Mouse (Mus musculus) MEL (cell line): ENCODE data around the gene Nelfe. TPM values are rescaled to one million over a fixed set of nuclear protein-coding genes. Genes with fewer than 3 reads are reported as not detected.
"Not testable (repeated sequence)": the region's sequence is repeated elsewhere in the genome, so short reads cannot be mapped to it uniquely, and the experiment has no call there.

Experiments used
- DNase-seq: peaks from one replicate; pipeline ENCODE4 v3.0.0; 2011; ENCODE audit warnings: low read depth, low spot score
- H3K27ac ChIP-seq: 2 replicates; pipeline ENCODE4 v1.5.1; 2012; ENCODE audit warnings: low read depth, mild to moderate bottlenecking, control low read depth, low read length, moderate library complexity; ENCODE audit not compliant: control insufficient read depth
- H3K27me3 ChIP-seq, 2 experiments: fragments of 150-350 bp in 1 of 2; sonication (generic) in 1 of 2; 2 replicates each; pipeline ENCODE4 v1.6.1; 2012; ENCODE audit warnings: low read length in 2 of 2, mild to moderate bottlenecking in 2 of 2, improper control_type of control experiment in 1 of 2, moderate library complexity in 1 of 2; ENCODE audit not compliant: insufficient read depth in 2 of 2, control insufficient read depth in 1 of 2
- H3K36me3 ChIP-seq, 2 experiments: 2 replicates each; pipeline ENCODE4 v1.6.1; 2012 to 2014; ENCODE audit warnings: low read length in 2 of 2, improper control_type of control experiment in 1 of 2, inconsistent platforms in 1 of 2, mild to moderate bottlenecking in 1 of 2; ENCODE audit not compliant: insufficient read depth in 2 of 2, control insufficient read depth in 1 of 2
- H3K4me1 ChIP-seq, 2 experiments: fragments of 150-350 bp in 1 of 2; sonication (generic) in 1 of 2; 2 replicates each; pipeline ENCODE4 v1.6.1; 2012; ENCODE audit warnings: low read length in 2 of 2, improper control_type of control experiment in 1 of 2, mild to moderate bottlenecking in 1 of 2; ENCODE audit not compliant: insufficient read depth in 2 of 2, control insufficient read depth in 1 of 2
- H3K4me3 ChIP-seq, 2 experiments: fragments of 150-350 bp in 1 of 2; sonication (generic) in 1 of 2; 2 replicates each; pipeline ENCODE4 v1.5.1; 2012; ENCODE audit warnings: low read depth in 2 of 2, low read length in 2 of 2, mild to moderate bottlenecking in 2 of 2, moderate library complexity in 2 of 2, control low read depth in 1 of 2, improper control_type of control experiment in 1 of 2; ENCODE audit not compliant: control insufficient read depth in 1 of 2, insufficient read depth in 1 of 2
- H3K79me2 ChIP-seq: 2 replicates; pipeline ENCODE4 v1.6.1; 2012; ENCODE audit warnings: mild to moderate bottlenecking, low read length, moderate library complexity; ENCODE audit not compliant: control insufficient read depth, poor library complexity, insufficient read depth
- H3K9ac ChIP-seq: 2 replicates; pipeline ENCODE4 v1.6.1; 2012; ENCODE audit warnings: low read depth, mild to moderate bottlenecking, control low read depth, low read length, moderate library complexity; ENCODE audit not compliant: control insufficient read depth, poor library complexity, severe bottlenecking
- H3K9me3 ChIP-seq: fragments of 150-350 bp; sonication (generic); replicated peaks from 2 replicates; pipeline ENCODE4 v1.6.1; 2012; ENCODE audit warnings: mild to moderate bottlenecking, low read length, improper control_type of control experiment, moderate library complexity; ENCODE audit not compliant: insufficient read depth
- BHLHE40 ChIP-seq: IDR thresholded peaks from 2 replicates; pipeline ENCODE4 v1.6.1; 2012; ENCODE audit warnings: low read depth, mild to moderate bottlenecking, inconsistent platforms, low read length, improper control_type of control experiment, borderline replicate concordance
- CHD2 ChIP-seq: IDR thresholded peaks from 2 replicates; pipeline ENCODE4 v1.6.1; 2011; ENCODE audit warnings: low read length, improper control_type of control experiment
- CTCF ChIP-seq, 3 experiments: IDR thresholded peaks in 2 of 3; conservative IDR thresholded peaks in 1 of 3; 2 replicates each; pipeline ENCODE4 v1.5.1; 2011 to 2012; ENCODE audit warnings: low read length in 3 of 3, low read depth in 2 of 3, mild to moderate bottlenecking in 2 of 3, improper control_type of control experiment in 1 of 3, inconsistent platforms in 1 of 3, mixed read lengths in 1 of 3, moderate library complexity in 1 of 3; ENCODE audit not compliant: control insufficient read depth in 1 of 3, insufficient read depth in 1 of 3, poor library complexity in 1 of 3, severe bottlenecking in 1 of 3
- E2F4 ChIP-seq: IDR thresholded peaks from 2 replicates; pipeline ENCODE4 v1.6.1; 2011; ENCODE audit warnings: low read depth, low read length, improper control_type of control experiment, borderline replicate concordance
- ELF1 ChIP-seq: IDR thresholded peaks from 2 replicates; pipeline ENCODE4 v1.6.1; 2014; ENCODE audit warnings: low read depth, mild to moderate bottlenecking, inconsistent platforms, low read length, improper control_type of control experiment, moderate library complexity
- GABPA ChIP-seq: IDR thresholded peaks from 2 replicates; pipeline ENCODE4 v1.6.1; 2012; ENCODE audit warnings: low read depth, mild to moderate bottlenecking, inconsistent platforms, low read length, improper control_type of control experiment, moderate library complexity
- GATA1 ChIP-seq: IDR thresholded peaks from 2 replicates; pipeline ENCODE4 v1.6.1; 2011; ENCODE audit warnings: low read depth, low read length, improper control_type of control experiment
- MEF2A ChIP-seq: IDR thresholded peaks from 2 replicates; pipeline ENCODE4 v1.6.1; 2014; ENCODE audit warnings: low read depth, mild to moderate bottlenecking, inconsistent platforms, low read length, improper control_type of control experiment; ENCODE audit not compliant: poor library complexity, insufficient replicate concordance, severe bottlenecking; ENCODE audit errors: extremely low read depth
- MXI1 ChIP-seq: IDR thresholded peaks from 2 replicates; pipeline ENCODE4 v1.6.1; 2011; ENCODE audit warnings: mild to moderate bottlenecking, low read depth, low read length, improper control_type of control experiment
- MYB ChIP-seq: IDR thresholded peaks from 2 replicates; pipeline ENCODE4 v1.6.1; 2011; ENCODE audit warnings: mild to moderate bottlenecking, low read depth, low read length, improper control_type of control experiment
- MYC ChIP-seq: IDR thresholded peaks from 2 replicates; pipeline ENCODE4 v1.6.1; 2011; ENCODE audit warnings: low read depth, mild to moderate bottlenecking, low read length, improper control_type of control experiment, moderate library complexity
- NELFE ChIP-seq: IDR thresholded peaks from 2 replicates; pipeline ENCODE4 v1.6.1; 2011; ENCODE audit warnings: low read depth, low read length, improper control_type of control experiment
- NRF1 ChIP-seq: IDR thresholded peaks from 2 replicates; pipeline ENCODE4 v1.6.1; 2014; ENCODE audit warnings: low read depth, mild to moderate bottlenecking, inconsistent platforms, low read length, improper control_type of control experiment, moderate library complexity; ENCODE audit not compliant: poor library complexity, insufficient read depth, severe bottlenecking
- POLR2AphosphoS2 ChIP-seq: IDR thresholded peaks from 2 replicates; pipeline ENCODE4 v1.6.1; 2011; ENCODE audit warnings: low read length, improper control_type of control experiment
- RAD21 ChIP-seq: IDR thresholded peaks from 2 replicates; pipeline ENCODE4 v1.6.1; 2011; ENCODE audit warnings: mild to moderate bottlenecking, low read depth, low read length, improper control_type of control experiment
- RCOR1 ChIP-seq: IDR thresholded peaks from 2 replicates; pipeline ENCODE4 v1.6.1; 2012; ENCODE audit warnings: low read depth, mild to moderate bottlenecking, inconsistent platforms, low read length, improper control_type of control experiment
- SIN3A ChIP-seq: IDR thresholded peaks from 2 replicates; pipeline ENCODE4 v1.6.1; 2012; ENCODE audit warnings: low read length, improper control_type of control experiment, inconsistent platforms
- SMC3 ChIP-seq: IDR thresholded peaks from 2 replicates; pipeline ENCODE4 v1.6.1; 2011; ENCODE audit warnings: low read depth, low read length, improper control_type of control experiment
- TAL1 ChIP-seq: IDR thresholded peaks from 2 replicates; pipeline ENCODE4 v1.6.1; 2012; ENCODE audit warnings: mild to moderate bottlenecking, inconsistent platforms, low read length, moderate library complexity, mixed read lengths
- TBP ChIP-seq: IDR thresholded peaks from 2 replicates; pipeline ENCODE4 v1.8.0; 2011; ENCODE audit warnings: low read depth, low read length, improper control_type of control experiment
- ZC3H11A ChIP-seq: IDR thresholded peaks from 2 replicates; pipeline ENCODE4 v1.6.1; 2012; ENCODE audit warnings: low read depth, mild to moderate bottlenecking, inconsistent platforms, low read length, improper control_type of control experiment
- ZMIZ1 ChIP-seq: IDR thresholded peaks from 2 replicates; pipeline ENCODE4 v1.6.1; 2012; ENCODE audit warnings: low read depth, mild to moderate bottlenecking, inconsistent platforms, low read length, improper control_type of control experiment, moderate library complexity
- polyA plus RNA-seq, 2 experiments: library from polyadenylated mRNA; stranded (reverse) in 1 of 2; unstranded in 1 of 2; fragments of >175 nt in 1 of 2; fragments of >200 nt in 1 of 2; gene quantifications; 2 replicates each; pipeline versions ENCODE4 v1.2.1 to v1.2.4; 2012; ENCODE audit warnings: low replicate concordance in 2 of 2, low read depth in 1 of 2; ENCODE audit not compliant: insufficient read length in 2 of 2, insufficient read depth in 1 of 2, missing spikeins in 1 of 2
- total RNA-seq: library from RNA; depleted of rRNA; stranded (reverse); fragments of 300-350 nt; gene quantifications from 2 replicates; pipeline ENCODE4 v1.2.3, GENCODE M21; 2012

Gene Nelfe
- total and polyA plus RNA-seq, 3 experiments = 67.6 to 192 TPM; not detected in 1

GRCm38 (mm10) chr17:34813747-34814146 lies 36.4 kb upstream of the Nelfe start:
- not testable (repeated sequence) for H3K79me2 ChIP-seq, H3K36me3 ChIP-seq, H3K9me3 ChIP-seq, H3K4me3 ChIP-seq, H3K27me3 ChIP-seq, H3K9ac ChIP-seq, H3K27ac ChIP-seq, H3K4me1 ChIP-seq
- DNase-seq = peak; percentile 33
- TF ChIP-seq ZC3H11A = peak; percentile 29; the same call in 1 of the 2 replicates
- TF ChIP-seq SMC3 = peak; percentile 43
- peak; percentile 63 to 93 (median 81) for TF ChIP-seq CTCF (IDR thresholded peaks at IDR 0.05 in 2 of 3, conservative IDR thresholded peaks at IDR 0.05 in 1 of 3; ENCODE audit: control insufficient read depth in 1 of 3, insufficient read depth in 1 of 3, low read depth in 2 of 3, low read length in 3 of 3, poor library complexity in 1 of 3, severe bottlenecking in 1 of 3)
- peak; percentile 39 for TF ChIP-seq RAD21

GRCm38 (mm10) chr17:34814818-34815370 lies 35.3 kb upstream of the Nelfe start:
- H3K9ac ChIP-seq = no peak overlapping the region
- no peaks in the 10 kb centered on the region for H3K36me3 ChIP-seq
- TF ChIP-seq ELF1 = no peak
- no peak for TF ChIP-seq POLR2AphosphoS2
- no peak for TF ChIP-seq CTCF (IDR thresholded peaks at IDR 0.05 in 2 of 3, conservative IDR thresholded peaks at IDR 0.05 in 1 of 3; ENCODE audit: control insufficient read depth in 1 of 3, insufficient read depth in 1 of 3, low read depth in 2 of 3, low read length in 3 of 3, poor library complexity in 1 of 3, severe bottlenecking in 1 of 3)
- TF ChIP-seq NELFE = no peak
- TF ChIP-seq TBP = no peak
- TF ChIP-seq ZMIZ1 = no peak
- no peak for TF ChIP-seq E2F4
- no peak for TF ChIP-seq RCOR1
- no peak for TF ChIP-seq MEF2A
- TF ChIP-seq CHD2 = no peak
- no peak for TF ChIP-seq MXI1
- TF ChIP-seq NRF1 = no peak
- no peak for TF ChIP-seq GABPA
- TF ChIP-seq BHLHE40 = no peak
- TF ChIP-seq TAL1 = no peak
- TF ChIP-seq MYB = no peak
- no peak for TF ChIP-seq SIN3A
- no peak for TF ChIP-seq MYC
- TF ChIP-seq GATA1 = no peak
- TF ChIP-seq, all 39 proteins: peak for 0
- H3K9me3 ChIP-seq = no peaks in the 10 kb centered on the region
- H3K27me3 ChIP-seq = no peaks in the 10 kb centered on the region
- no peak for DNase-seq
- no peak overlapping the region for H3K27ac ChIP-seq
- no peaks in the 10 kb centered on the region for H3K79me2 ChIP-seq
- H3K4me1 ChIP-seq = no peaks in the 10 kb centered on the region
- H3K4me3 ChIP-seq = no peak overlapping the region

GRCm38 (mm10) chr17:34830776-34831175 lies 19.4 kb upstream of the Nelfe start:
- H3K4me3 ChIP-seq, H3K9me3 ChIP-seq, H3K27ac ChIP-seq, H3K4me1 ChIP-seq, H3K27me3 ChIP-seq, H3K36me3 ChIP-seq, H3K9ac ChIP-seq, DNase-seq, H3K79me2 ChIP-seq: not testable (repeated sequence)
